Mouse (Mus musculus) bone marrow macrophage, adult 2 months (primary cell): Measurements from ENCODE around the gene Fam50a.

ENCODE experiments used
- CTCF ChIP-seq: IDR thresholded peaks from 2 replicates; pipeline ENCODE4 v1.5.1; 2012; ENCODE audit warnings: low read depth, mild to moderate bottlenecking, low read length, moderate library complexity
- POLR2A ChIP-seq: IDR thresholded peaks from 2 replicates; pipeline ENCODE4 v1.6.1; 2012; ENCODE audit warnings: mild to moderate bottlenecking, low read depth, low read length, borderline replicate concordance

DNA sequence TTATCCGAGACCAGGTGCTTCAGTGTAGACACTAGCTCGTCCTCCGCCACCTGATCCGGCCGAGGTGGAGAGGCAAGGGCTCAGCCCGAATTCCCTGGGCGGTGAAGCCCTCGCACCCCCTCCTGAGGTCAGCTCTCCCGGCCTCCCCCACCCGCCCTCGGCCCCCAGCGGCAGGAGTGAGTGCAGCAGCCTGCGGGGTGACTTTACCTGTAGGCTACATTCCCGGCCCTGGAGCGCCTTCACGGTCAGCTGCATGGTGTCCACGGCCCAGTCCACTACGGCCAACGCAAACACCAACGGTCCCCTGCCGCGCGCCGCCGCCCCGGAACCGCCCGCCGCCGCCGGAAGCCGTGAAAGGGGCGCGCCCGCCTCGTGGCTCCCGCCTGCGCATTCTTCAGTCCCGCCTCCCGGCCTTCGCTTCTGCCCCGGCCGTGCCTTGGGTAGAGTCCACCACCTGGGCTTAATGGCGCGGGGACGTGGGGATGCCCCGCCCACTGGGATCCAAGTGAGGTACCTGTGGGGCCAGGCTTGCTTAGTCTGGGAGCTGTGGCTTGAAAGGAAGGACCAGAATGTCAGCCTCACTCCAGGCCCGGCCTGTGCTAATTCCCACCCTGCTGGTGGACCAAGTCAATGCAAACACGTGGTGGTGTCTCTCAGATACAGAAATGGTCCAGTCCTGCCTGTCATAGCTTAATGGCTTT lies 55.5 kb downstream of the Fam50a start:
- no peak for TF ChIP-seq CTCF
- no peak for TF ChIP-seq POLR2A
